Mouse (Mus musculus) heart, adult 2 months (tissue): ENCODE measurements around the gene 1700001L19Rik.

Experiments used
- CTCF ChIP-seq: fragments of 200-600 bp; IDR thresholded peaks from 2 replicates; pipeline ENCODE4 v1.8.1; 2022; ENCODE audit warnings: antibody characterized with exemption, mild to moderate bottlenecking, moderate library complexity
- POLR2A ChIP-seq: fragments of 200-500 bp; IDR thresholded peaks from 2 replicates; pipeline ENCODE4 v1.6.1; 2011; ENCODE audit warnings: mild to moderate bottlenecking, low read depth, low read length, control low read depth; ENCODE audit not compliant: insufficient read depth

DNA sequence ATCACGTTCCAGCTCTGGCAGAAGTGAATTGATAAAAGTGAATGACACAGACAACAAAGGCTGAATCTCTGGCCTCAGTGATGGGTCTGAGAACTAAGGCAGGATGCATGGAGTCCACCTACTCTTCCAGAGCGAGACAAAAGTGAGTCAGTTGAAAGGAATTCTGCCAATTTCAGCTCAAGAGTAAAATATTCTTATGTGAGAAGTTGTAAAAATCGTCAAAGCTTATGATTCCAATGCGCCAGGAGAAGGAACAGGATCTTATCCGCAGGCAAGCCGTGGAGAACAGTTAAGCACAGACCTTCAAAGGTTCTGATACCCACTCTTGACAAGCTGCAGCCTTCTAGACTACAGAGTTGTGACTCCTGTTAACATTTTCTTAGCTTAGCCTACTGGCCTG lies 5.9 kb downstream of the 1700001L19Rik start:
- TF ChIP-seq CTCF (no peak), POLR2A (no peak)
